Mouse (Mus musculus): ENCODE results near the gene Chst12. TPM values are rescaled to one million over a fixed set of nuclear protein-coding genes. Genes with fewer than 3 reads are reported as not detected.

The Chst12 gene
- polyA plus RNA-seq, 1 experiment from 2014 or later: 22.6 TPM

- ATAC-seq (ENCODE audit: insufficient read depth, low FRiP score): no peak
These were observed 67.3 kb downstream of the Chst12 start for GRCm38 (mm10) chr5:140572611-140573010.

More at GRCm38 (mm10) chr5:140572611-140573010, 67.3 kb downstream of the Chst12 start:
- Histone ChIP-seq H3K4me2 (ENCODE audit: low read depth, low read length) (no peak overlapping the region), H3K27ac (ENCODE audit: low read length) (no peak overlapping the region), H3K9me3 (replicated peaks; ENCODE audit: control insufficient read depth, low read length) (no peaks in the 10 kb centered on the region), H3K4me1 (ENCODE audit: control insufficient read depth, insufficient read depth, low read length) (peaks cover 9% of the 10 kb centered on the region; the same call in 1 of the 2 replicates), H3K36me3 (ENCODE audit: control insufficient read depth, insufficient read depth, low read length) (no peaks in the 10 kb centered on the region), H3K27me3 (ENCODE audit: control insufficient read depth, insufficient read depth, low read length) (no peaks in the 10 kb centered on the region), H3K4me3 (replicated peaks; ENCODE audit: low read length) (no peak overlapping the region), H3K9ac (ENCODE audit: low read length) (no peak overlapping the region)
- WGBS: 65% methylated on average over 6 of the region's 6 CpGs

Other genes starting within 250 kb of the Chst12 start
- 37.4 and 38.6 TPM in 2 replicates for gene Mad1l1, start 184.0 kb upstream of the Chst12 start, polyA plus RNA-seq (2015; fragmentation: Nextera tagmentation; extraction: Ambion mirVana)
- 37.0 and 38.4 TPM in 2 replicates for gene Nudt1, start 183.9 kb upstream of the Chst12 start, polyA plus RNA-seq (2015; fragmentation: Nextera tagmentation; extraction: Ambion mirVana)
- 16.0 and 17.2 TPM in 2 replicates for gene Mrm2, start 173.7 kb upstream of the Chst12 start, polyA plus RNA-seq (2015; fragmentation: Nextera tagmentation; extraction: Ambion mirVana)
- gene Snx8, start 116.3 kb upstream of the Chst12 start, polyA plus RNA-seq (2015; fragmentation: Nextera tagmentation; extraction: Ambion mirVana): 17.9 and 19.3 TPM in 2 replicates
- 64.3 and 72.7 TPM in 2 replicates for gene Eif3b, start 86.2 kb upstream of the Chst12 start, polyA plus RNA-seq (2015; fragmentation: Nextera tagmentation; extraction: Ambion mirVana)
- not detected in 2 replicates for gene Gm4869, start 59.9 kb upstream of the Chst12 start, polyA plus RNA-seq (2015; fragmentation: Nextera tagmentation; extraction: Ambion mirVana)
- 0.71 TPM in 1 of 2 replicates, not detected in the other for gene Grifin, start 59.5 kb downstream of the Chst12 start, polyA plus RNA-seq (2015; fragmentation: Nextera tagmentation; extraction: Ambion mirVana)
- 21.5 and 21.6 TPM in 2 replicates for gene Lfng, start 101.8 kb downstream of the Chst12 start, polyA plus RNA-seq (2015; fragmentation: Nextera tagmentation; extraction: Ambion mirVana)
- 13.8 and 17.8 TPM in 2 replicates for gene Ttyh3, start 143.5 kb downstream of the Chst12 start, polyA plus RNA-seq (2015; fragmentation: Nextera tagmentation; extraction: Ambion mirVana)
- 19.2 and 21.1 TPM in 2 replicates for gene Iqce, start 196.8 kb downstream of the Chst12 start, polyA plus RNA-seq (2015; fragmentation: Nextera tagmentation; extraction: Ambion mirVana)
- 20.4 and 20.7 TPM in 2 replicates for gene Brat1, start 199.5 kb downstream of the Chst12 start, polyA plus RNA-seq (2015; fragmentation: Nextera tagmentation; extraction: Ambion mirVana)
- 1.00 and 1.2 TPM in 2 replicates for gene Amz1, start 218.6 kb downstream of the Chst12 start, polyA plus RNA-seq (2015; fragmentation: Nextera tagmentation; extraction: Ambion mirVana)

Data from stomach, embryonic 16.5 days (tissue).